Mouse (Mus musculus) embryo, embryonic 10 days (tissue): Measurements from ENCODE around the gene Gabrg3.

Experiments
- DNase-seq: peaks from one replicate; pipeline ENCODE4 v3.0.0-alpha.2; 2015; ENCODE audit warnings: low spot score

Gabrg3 gene

GRCm38 (mm10) chr7:57386517-57387340 lies at the start of gene Gabrg3:
TSS of gene Gabrg3 (minus strand) at chr7:57387188.
- peak; percentile 32 for DNase-seq

GRCm38 (mm10) chr7:57422675-57423074 lies 35.7 kb upstream of the Gabrg3 start:
- DNase-seq = no peak

- DNase-seq = no peak
These were observed 34.1 kb upstream of the Gabrg3 start for GRCm38 (mm10) chr7:57421044-57421443.

GRCm38 (mm10) chr7:57419392-57419791 lies 32.4 kb upstream of the Gabrg3 start, which contains the start of gene Gabrb3:
TSS of gene Gabrb3 (plus strand) at chr7:57419692.
- no peak for DNase-seq

- no peak for DNase-seq
These were observed 25.9 kb upstream of the Gabrg3 start for GRCm38 (mm10) chr7:57412896-57413295.

GRCm38 (mm10) chr7:57411163-57411562 lies 24.2 kb upstream of the Gabrg3 start:
- DNase-seq = no peak

- DNase-seq = no peak
These were observed 6.6 kb upstream of the Gabrg3 start for GRCm38 (mm10) chr7:57393551-57393950.

- DNase-seq = no peak
These were observed 3.1 kb upstream of the Gabrg3 start for GRCm38 (mm10) chr7:57390046-57390445.

GRCm38 (mm10) chr7:57387341-57387654 lies 310 bp upstream of the Gabrg3 start:
- DNase-seq = no peak

GRCm38 (mm10) chr7:57384112-57384511 lies 2.9 kb downstream of the Gabrg3 start:
- peak; percentile 79 for DNase-seq

GRCm38 (mm10) chr7:57366013-57366390 lies 21.0 kb downstream of the Gabrg3 start:
- no peak for DNase-seq

GRCm38 (mm10) chr7:57365134-57366012 lies 21.6 kb downstream of the Gabrg3 start:
- no peak for DNase-seq

- DNase-seq = no peak
These were observed 23.2 kb downstream of the Gabrg3 start for GRCm38 (mm10) chr7:57363812-57364211.

- peak; percentile 8 for DNase-seq
These were observed 29.0 kb downstream of the Gabrg3 start for GRCm38 (mm10) chr7:57357871-57358540.

GRCm38 (mm10) chr7:57356565-57357301 lies 30.3 kb downstream of the Gabrg3 start:
- DNase-seq = no peak

GRCm38 (mm10) chr7:57348774-57349173 lies 38.2 kb downstream of the Gabrg3 start:
- no peak for DNase-seq

- no peak for DNase-seq
These were observed 45.1 kb downstream of the Gabrg3 start for GRCm38 (mm10) chr7:57341910-57342309.

GRCm38 (mm10) chr7:57331211-57331610 lies 55.8 kb downstream of the Gabrg3 start:
- no peak for DNase-seq

GRCm38 (mm10) chr7:57330240-57330639 lies 56.7 kb downstream of the Gabrg3 start:
- no peak for DNase-seq

GRCm38 (mm10) chr7:57324473-57324872 lies 62.5 kb downstream of the Gabrg3 start:
- DNase-seq = no peak

GRCm38 (mm10) chr7:57322086-57322485 lies 64.9 kb downstream of the Gabrg3 start:
- DNase-seq = no peak

GRCm38 (mm10) chr7:57314971-57315370 lies 72.0 kb downstream of the Gabrg3 start:
- no peak for DNase-seq
